Mouse (Mus musculus) neural tube, embryonic 15.5 days (tissue): ENCODE data around the gene Foxf2. TPM values are rescaled to one million over a fixed set of nuclear protein-coding genes. Genes with fewer than 3 reads are reported as not detected.
A peak's percentile ranks its signal among the peaks of the same experiment; 100 is the strongest.

Source experiments
- ATAC-seq: fragments of 200-750 bp; cut with Nextera tagmentation; 2 replicates; pipeline ENCODE4 v1.8.0; 2017; ENCODE audit warnings: mild to moderate bottlenecking, moderate TSS enrichment, moderate library complexity; ENCODE audit not compliant: low FRiP score
- H3K27ac ChIP-seq: fragments of 300-500 bp; sonication (generic); replicated peaks from 2 replicates; pipeline ENCODE4 v1.5.1; 2015; ENCODE audit warnings: mild to moderate bottlenecking, inconsistent platforms
- H3K27me3 ChIP-seq: fragments of 300-500 bp; sonication (generic); replicated peaks from 2 replicates; pipeline ENCODE4 v1.6.1; 2015; ENCODE audit warnings: inconsistent platforms
- H3K36me3 ChIP-seq: fragments of 300-500 bp; sonication (generic); 2 replicates; pipeline ENCODE4 v1.6.1; 2015; ENCODE audit warnings: inconsistent platforms
- H3K4me1 ChIP-seq: fragments of 300-500 bp; sonication (generic); 2 replicates; pipeline ENCODE4 v1.6.1; 2015; ENCODE audit warnings: inconsistent platforms
- H3K4me2 ChIP-seq: fragments of 300-500 bp; sonication (generic); 2 replicates; pipeline ENCODE4 v1.6.1; 2015; ENCODE audit warnings: inconsistent platforms, mild to moderate bottlenecking, moderate library complexity
- H3K4me3 ChIP-seq: fragments of 300-500 bp; sonication (generic); replicated peaks from 2 replicates; pipeline ENCODE4 v1.5.1; 2015; ENCODE audit warnings: mild to moderate bottlenecking, inconsistent platforms
- H3K9ac ChIP-seq: fragments of 300-500 bp; sonication (generic); replicated peaks from 2 replicates; pipeline ENCODE4 v1.6.1; 2015; ENCODE audit warnings: mild to moderate bottlenecking, inconsistent platforms
- H3K9me3 ChIP-seq: fragments of 300-500 bp; sonication (generic); replicated peaks from 2 replicates; pipeline ENCODE4 v1.6.1; 2016; ENCODE audit warnings: inconsistent platforms
- WGBS: fragments of 180-500 bp; shearing (Covaris S2); methylation state at CpG from one replicate; pipeline ENCODE4 v1.1.7; 2015; ENCODE audit warnings: mixed read lengths; 5-methylcytosine and 5-hydroxymethylcytosine counted together
- polyA plus RNA-seq: library from polyadenylated mRNA; unstranded; fragments of >200 nt; fragmentation: Nextera tagmentation; extraction: Ambion mirVana; gene quantifications from 2 replicates; pipeline ENCODE4 v1.2.1, GENCODE M21; 2015

The Foxf2 gene
- polyA plus RNA-seq = 4.5 and 6.3 TPM in 2 replicates

DNA sequence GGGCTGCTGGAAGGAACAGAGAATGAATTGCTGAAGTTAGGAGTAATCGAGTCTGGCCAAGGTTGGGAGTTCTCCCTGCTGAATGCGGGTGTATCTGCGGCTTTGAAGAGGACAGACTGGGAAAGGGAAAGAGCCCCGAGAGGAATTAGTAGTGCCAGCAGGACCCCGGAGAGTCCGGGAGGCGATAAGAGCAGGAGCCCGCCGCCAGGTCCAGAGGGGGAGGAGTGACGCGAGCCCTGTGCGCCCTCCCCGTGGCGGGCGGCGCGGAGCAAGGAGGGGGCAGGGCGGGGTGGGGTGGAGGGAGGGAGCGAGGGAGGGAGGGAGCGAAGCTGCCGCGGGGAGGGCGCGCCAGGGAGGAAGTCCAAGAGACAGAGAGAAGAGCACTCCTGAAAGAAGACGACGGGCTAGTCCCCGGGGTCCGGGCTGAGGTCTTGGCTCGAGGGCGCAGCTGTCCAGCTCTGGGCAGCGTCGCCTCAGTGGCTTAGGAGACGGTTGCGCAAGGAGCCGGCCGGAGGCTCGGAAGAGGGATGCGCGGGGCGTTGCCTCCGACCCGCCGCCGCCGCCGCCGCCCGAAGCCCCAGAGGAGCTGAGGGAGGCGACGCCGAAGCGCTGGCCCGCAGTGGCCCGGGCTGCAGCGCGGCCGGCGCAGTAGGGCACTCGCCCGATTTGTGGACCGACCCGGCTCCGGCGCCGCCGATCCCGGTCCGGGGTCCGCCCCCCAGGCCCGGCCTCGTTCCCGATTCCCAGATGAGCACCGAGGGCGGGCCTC lies at the start of gene Foxf2:
Gene Foxf2, plus strand, starts transcription at position 484 of the 769 bp plus-strand sequence.
- under 1% methylated on average over 44 of the region's 74 CpGs for WGBS
- ATAC-seq = peak; percentile 21; the same call in 1 of the 2 replicates
- peaks cover 36% of the 10 kb centered on the region for H3K4me1 ChIP-seq

DNA sequence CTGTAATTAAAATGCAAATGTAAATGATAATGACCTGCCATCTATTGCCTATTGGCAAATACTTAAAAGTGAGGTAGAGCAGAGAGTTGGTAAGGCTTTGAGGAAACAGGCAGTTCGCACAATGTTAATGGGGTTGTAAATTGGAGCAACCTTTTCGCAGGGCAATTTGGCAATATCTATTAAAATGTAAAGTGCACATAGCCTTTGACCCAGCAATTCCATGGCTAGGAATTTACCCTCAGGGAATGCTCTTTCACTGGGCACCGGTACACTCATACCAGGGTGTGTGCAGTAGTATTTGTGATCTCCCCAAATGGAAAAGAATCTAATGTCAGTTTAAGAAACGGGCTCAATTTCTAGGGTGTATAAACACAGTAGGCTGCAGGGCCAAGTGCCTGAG lies 48.9 kb upstream of the Foxf2 start:
- H3K9ac ChIP-seq = no peak overlapping the region
- H3K4me3 ChIP-seq = no peak overlapping the region
- ATAC-seq = no peak
- peaks cover 4% of the 10 kb centered on the region; the same call in 1 of the 2 replicates for H3K4me1 ChIP-seq
- 17% methylated on average over 4 of the region's 4 CpGs for WGBS
- no peak overlapping the region for H3K4me2 ChIP-seq
- H3K36me3 ChIP-seq = no peaks in the 10 kb centered on the region
- no peaks in the 10 kb centered on the region; the same call in 1 of the 2 replicates for H3K27me3 ChIP-seq
- H3K9me3 ChIP-seq = no peaks in the 10 kb centered on the region
- no peak overlapping the region for H3K27ac ChIP-seq

More for the DNA sequence above, at the start of gene Foxf2:
- Histone ChIP-seq H3K4me2 (peak within 1 kb of the TSS; percentile 79), H3K27ac (peak within 1 kb of the TSS; percentile 60), H3K9me3 (no peaks in the 10 kb centered on the region), H3K27me3 (peaks cover 97% of the 10 kb centered on the region), H3K36me3 (no peaks in the 10 kb centered on the region), H3K9ac (peak within 1 kb of the TSS; percentile 32), H3K4me3 (peak within 1 kb of the TSS; percentile 45)

DNA sequence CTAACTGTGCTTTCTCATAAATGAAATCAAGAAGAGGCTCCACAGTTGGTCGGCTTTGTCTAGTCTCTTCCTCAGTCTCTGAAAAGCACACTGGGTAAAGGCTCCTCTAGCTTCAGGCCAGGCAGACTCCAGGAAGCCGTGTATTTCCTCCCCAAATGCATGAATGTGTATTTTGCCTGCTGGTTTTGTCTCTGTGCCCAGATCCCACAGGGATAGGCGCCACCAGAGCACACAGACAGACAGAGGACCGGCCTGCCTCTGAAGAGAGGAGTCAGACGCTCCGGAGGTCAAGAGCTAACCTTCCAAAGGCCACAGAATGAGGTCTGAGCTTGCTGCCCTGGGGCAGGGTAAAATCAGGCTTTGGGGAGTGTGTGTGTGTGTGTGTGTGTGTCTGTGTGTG lies 48.0 kb upstream of the Foxf2 start:
- Histone ChIP-seq H3K9me3 (no peaks in the 10 kb centered on the region), H3K4me2 (no peak overlapping the region), H3K36me3 (no peaks in the 10 kb centered on the region), H3K9ac (no peak overlapping the region), H3K4me3 (no peak overlapping the region), H3K4me1 (peaks cover 4% of the 10 kb centered on the region; the same call in 1 of the 2 replicates), H3K27ac (no peak overlapping the region), H3K27me3 (no peaks in the 10 kb centered on the region; the same call in 1 of the 2 replicates)
- WGBS = 26% methylated on average over 6 of the region's 6 CpGs
- ATAC-seq = no peak

GRCm38 (mm10) chr13:31578389-31578788 lies 47.2 kb upstream of the Foxf2 start:
- Histone ChIP-seq H3K4me2 (no peak overlapping the region), H3K27me3 (no peaks in the 10 kb centered on the region; the same call in 1 of the 2 replicates), H3K4me1 (peaks cover 4% of the 10 kb centered on the region; the same call in 1 of the 2 replicates), H3K9ac (no peak overlapping the region), H3K9me3 (no peaks in the 10 kb centered on the region), H3K4me3 (no peak overlapping the region), H3K36me3 (no peaks in the 10 kb centered on the region), H3K27ac (no peak overlapping the region)
- ATAC-seq = no peak
- WGBS = 43% methylated on average over 10 of the region's 10 CpGs

GRCm38 (mm10) chr13:31579866-31580265 lies 45.8 kb upstream of the Foxf2 start:
- no peaks in the 10 kb centered on the region for H3K36me3 ChIP-seq
- H3K4me1 ChIP-seq = peaks cover 4% of the 10 kb centered on the region; the same call in 1 of the 2 replicates
- H3K27ac ChIP-seq = no peak overlapping the region
- no peaks in the 10 kb centered on the region for H3K9me3 ChIP-seq
- ATAC-seq = no peak
- H3K4me2 ChIP-seq = no peak overlapping the region
- no peaks in the 10 kb centered on the region for H3K27me3 ChIP-seq
- no peak overlapping the region for H3K4me3 ChIP-seq
- no peak overlapping the region for H3K9ac ChIP-seq
- 78% methylated on average over 9 of the region's 9 CpGs for WGBS

GRCm38 (mm10) chr13:31587341-31587740 lies 38.3 kb upstream of the Foxf2 start:
- no peak overlapping the region for H3K9ac ChIP-seq
- ATAC-seq = no peak
- no peak overlapping the region for H3K4me2 ChIP-seq
- H3K4me3 ChIP-seq = no peak overlapping the region
- no peaks in the 10 kb centered on the region for H3K27me3 ChIP-seq
- no peaks in the 10 kb centered on the region for H3K4me1 ChIP-seq
- no peak overlapping the region for H3K27ac ChIP-seq
- 83% methylated on average over 5 of the region's 5 CpGs for WGBS
- H3K36me3 ChIP-seq = no peaks in the 10 kb centered on the region
- no peaks in the 10 kb centered on the region for H3K9me3 ChIP-seq

DNA sequence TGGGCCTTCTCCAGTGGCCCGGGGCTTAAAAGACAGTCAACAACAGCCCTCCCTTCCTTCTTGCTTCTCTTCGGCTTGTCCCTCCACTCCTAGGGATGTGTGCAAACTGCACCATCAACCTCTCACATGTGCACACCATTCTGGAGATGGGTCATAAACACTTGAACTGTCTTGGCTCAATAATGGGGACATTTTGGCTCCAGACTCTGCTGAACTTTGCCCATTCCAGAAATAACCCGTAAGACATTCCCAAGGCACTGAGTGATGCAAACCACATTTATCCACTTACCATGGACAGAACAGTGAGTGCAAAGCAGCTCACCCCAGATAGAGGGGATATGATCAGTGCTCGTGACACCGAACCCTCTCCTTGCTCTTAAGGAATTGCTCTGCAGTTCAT lies 26.0 kb upstream of the Foxf2 start:
- no peak overlapping the region for H3K9ac ChIP-seq
- no peaks in the 10 kb centered on the region for H3K4me1 ChIP-seq
- no peak overlapping the region for H3K4me2 ChIP-seq
- H3K36me3 ChIP-seq = no peaks in the 10 kb centered on the region
- no peak for ATAC-seq
- H3K27me3 ChIP-seq = no peaks in the 10 kb centered on the region
- WGBS = 93% methylated on average over 5 of the region's 5 CpGs
- H3K27ac ChIP-seq = no peak overlapping the region
- no peak overlapping the region for H3K4me3 ChIP-seq
- H3K9me3 ChIP-seq = no peaks in the 10 kb centered on the region

DNA sequence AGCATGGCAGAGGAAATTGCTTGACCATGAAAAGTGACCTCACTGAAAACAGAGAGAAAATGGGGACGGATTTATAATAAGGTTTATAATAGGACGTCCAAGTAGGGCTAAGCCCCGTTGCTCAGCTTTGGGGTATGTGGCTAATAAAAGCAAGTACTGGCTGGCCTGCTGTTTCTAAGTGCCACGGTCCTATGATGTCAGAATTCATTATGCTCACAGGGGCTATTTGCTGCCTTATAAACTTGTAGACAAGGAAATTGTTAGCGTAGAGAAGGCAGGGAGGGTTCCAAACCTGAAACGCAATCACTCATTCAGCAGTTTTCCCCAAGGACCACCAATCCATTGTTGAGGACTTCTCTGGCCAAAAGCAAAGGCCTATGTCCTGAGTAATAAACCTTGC lies 21.7 kb upstream of the Foxf2 start:
- Histone ChIP-seq H3K9me3 (no peaks in the 10 kb centered on the region), H3K27ac (no peak overlapping the region), H3K4me1 (no peaks in the 10 kb centered on the region), H3K9ac (no peak overlapping the region), H3K36me3 (no peaks in the 10 kb centered on the region), H3K27me3 (no peaks in the 10 kb centered on the region; the same call in 1 of the 2 replicates), H3K4me3 (no peak overlapping the region), H3K4me2 (no peak overlapping the region)
- WGBS = 59% methylated on average over 6 of the region's 6 CpGs
- ATAC-seq = no peak

DNA sequence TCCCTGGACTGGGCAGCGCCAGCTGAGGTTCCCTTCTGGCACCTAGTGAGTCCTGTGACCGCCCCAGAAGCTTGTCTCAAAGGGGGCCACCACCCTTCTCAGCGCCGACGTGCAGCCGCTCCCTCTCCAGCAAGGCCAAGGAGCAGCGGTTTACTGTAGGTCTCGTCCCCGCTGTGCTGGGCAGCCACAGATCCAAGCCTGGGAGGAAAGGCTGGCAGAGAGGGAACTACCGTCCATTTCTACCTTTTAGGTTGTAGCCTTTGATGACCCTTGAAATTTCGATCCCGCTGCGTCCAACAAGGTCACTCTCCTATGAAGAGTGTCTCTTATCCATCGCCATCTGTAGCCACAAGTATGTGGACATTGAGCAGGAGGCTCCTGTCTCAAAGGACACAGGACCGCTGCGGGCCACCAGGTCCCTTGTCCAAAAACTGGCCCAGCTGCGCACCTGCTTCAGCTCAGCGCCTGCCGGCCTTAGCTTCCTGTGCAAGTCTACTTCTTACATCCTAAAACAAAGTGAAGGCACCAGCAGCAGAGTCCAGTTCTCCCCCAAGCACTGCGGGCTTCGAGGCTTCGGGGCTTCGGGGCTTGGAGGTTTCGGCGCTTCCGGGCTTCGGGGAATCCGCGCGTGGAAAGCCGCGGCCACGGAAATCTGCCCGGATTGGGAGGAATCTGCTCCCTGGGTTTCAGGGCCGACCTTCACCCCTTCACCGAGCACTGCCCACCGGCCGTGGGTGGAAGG lies 10.7 kb upstream of the Foxf2 start:
- Histone ChIP-seq H3K9me3 (no peaks in the 10 kb centered on the region), H3K27ac (no peak overlapping the region), H3K36me3 (no peaks in the 10 kb centered on the region), H3K4me1 (peaks cover 22% of the 10 kb centered on the region), H3K9ac (no peak overlapping the region), H3K27me3 (peaks cover 90% of the 10 kb centered on the region), H3K4me3 (no peak overlapping the region), H3K4me2 (no peak overlapping the region)
- WGBS = 2% methylated on average over 38 of the region's 38 CpGs
- no peak for ATAC-seq

DNA sequence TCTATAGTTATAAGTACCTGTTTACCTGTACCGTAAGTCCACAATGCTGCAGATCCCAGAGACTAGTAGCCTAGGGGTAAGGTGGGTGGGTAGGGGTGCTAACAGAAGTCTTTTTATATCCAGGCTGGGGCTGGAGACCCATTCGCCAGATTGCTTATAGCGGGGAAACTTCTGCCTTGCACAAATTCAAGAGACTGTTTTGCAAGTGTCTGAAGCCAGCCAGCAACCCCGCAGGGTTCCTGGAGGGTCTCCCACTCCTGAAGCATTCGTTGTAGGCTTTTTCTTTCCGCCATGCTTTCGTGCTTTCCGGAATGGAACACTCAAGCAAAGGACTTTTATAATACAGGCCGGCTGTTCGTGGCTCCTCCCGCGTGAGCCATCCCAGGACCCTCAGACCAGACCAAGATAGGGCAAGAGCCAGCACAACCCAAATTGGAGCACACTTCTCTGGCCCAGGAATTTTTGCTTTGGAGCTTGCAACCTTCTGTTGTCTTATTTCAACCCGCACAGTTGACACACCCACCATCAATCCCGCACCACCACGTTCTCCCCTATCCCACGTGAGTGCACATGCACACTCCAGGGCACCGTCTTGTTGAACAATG lies 10.0 kb upstream of the Foxf2 start:
- Histone ChIP-seq H3K9me3 (no peaks in the 10 kb centered on the region), H3K27me3 (peaks cover 93% of the 10 kb centered on the region), H3K9ac (no peak overlapping the region), H3K36me3 (no peaks in the 10 kb centered on the region), H3K4me1 (peaks cover 27% of the 10 kb centered on the region), H3K27ac (no peak overlapping the region), H3K4me3 (no peak overlapping the region), H3K4me2 (no peak overlapping the region)
- no peak for ATAC-seq
- WGBS = 2% methylated on average over 17 of the region's 17 CpGs

DNA sequence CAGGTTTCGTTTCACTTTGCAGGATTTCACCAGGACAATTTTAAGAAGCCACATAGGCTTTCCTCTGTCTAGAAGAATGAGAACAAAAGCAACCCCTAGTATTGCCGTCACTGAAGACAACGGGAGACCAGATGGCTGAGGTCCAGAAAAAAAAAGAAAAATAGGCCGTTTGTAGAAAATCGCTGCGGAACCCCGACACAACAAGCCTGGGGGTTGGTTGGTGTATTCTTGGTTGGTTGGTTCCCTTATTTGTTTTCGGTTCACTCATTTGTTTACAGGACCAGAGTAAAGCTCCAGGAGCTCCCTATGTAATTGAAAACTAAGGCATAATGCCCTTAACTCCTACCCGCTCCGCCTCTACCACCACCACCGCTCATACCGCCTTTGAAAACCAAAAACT lies 7.6 kb upstream of the Foxf2 start:
- no peak overlapping the region for H3K27ac ChIP-seq
- H3K9me3 ChIP-seq = no peaks in the 10 kb centered on the region
- H3K4me1 ChIP-seq = peaks cover 27% of the 10 kb centered on the region
- peak overlapping the region; percentile 33 for H3K4me3 ChIP-seq
- peak; percentile 32 for ATAC-seq
- H3K9ac ChIP-seq = no peak overlapping the region
- 1% methylated on average over 12 of the region's 12 CpGs for WGBS
- peak overlapping the region; percentile 57 for H3K4me2 ChIP-seq
- no peaks in the 10 kb centered on the region for H3K36me3 ChIP-seq
- peaks cover 95% of the 10 kb centered on the region for H3K27me3 ChIP-seq
